Mouse (Mus musculus) hindbrain, embryonic 14.5 days (tissue): ENCODE measurements around the gene Calcrl. TPM values are rescaled to one million over a fixed set of nuclear protein-coding genes. Genes with fewer than 3 reads are reported as not detected.
"Not testable (repeated sequence)": the region's sequence is repeated elsewhere in the genome, so short reads cannot be mapped to it uniquely, and the experiment has no call there.

Experiments
- ATAC-seq: fragments of 200-750 bp; cut with Nextera tagmentation; 2 replicates; pipeline ENCODE4 v1.8.0; 2017; ENCODE audit warnings: moderate number of reproducible peaks, mild to moderate bottlenecking, moderate TSS enrichment, moderate library complexity; ENCODE audit not compliant: low FRiP score
- DNase-seq: peaks from one replicate; pipeline ENCODE4 v3.0.0-alpha.2; 2015; ENCODE audit warnings: low spot score
- H3K27ac ChIP-seq: fragments of 300-500 bp; sonication (generic); 2 replicates; pipeline ENCODE4 v1.5.1; 2014; ENCODE audit warnings: mild to moderate bottlenecking, moderate library complexity
- H3K27me3 ChIP-seq: fragments of 300-500 bp; sonication (generic); 2 replicates; pipeline ENCODE4 v1.6.1; 2014; ENCODE audit warnings: mild to moderate bottlenecking, low read length, mixed read lengths; ENCODE audit not compliant: control insufficient read depth, insufficient read depth
- H3K36me3 ChIP-seq: fragments of 300-500 bp; sonication (generic); replicated peaks from 2 replicates; pipeline ENCODE4 v1.6.1; 2014; ENCODE audit not compliant: control insufficient read depth, insufficient read depth
- H3K4me1 ChIP-seq: fragments of 300-500 bp; sonication (generic); replicated peaks from 2 replicates; pipeline ENCODE4 v1.6.1; 2014; ENCODE audit warnings: antibody characterized with exemption, low read length, mixed read lengths; ENCODE audit not compliant: control insufficient read depth, insufficient read depth
- H3K4me2 ChIP-seq: fragments of 300-500 bp; sonication (generic); replicated peaks from 2 replicates; pipeline ENCODE4 v1.6.1; 2014; ENCODE audit warnings: mild to moderate bottlenecking, moderate library complexity
- H3K4me3 ChIP-seq: fragments of 300-500 bp; sonication (generic); replicated peaks from 2 replicates; pipeline ENCODE4 v1.5.1; 2014; ENCODE audit warnings: mild to moderate bottlenecking, low read length
- H3K9ac ChIP-seq: fragments of 300-500 bp; sonication (generic); 2 replicates; pipeline ENCODE4 v1.6.1; 2014
- H3K9me3 ChIP-seq: fragments of 300-500 bp; sonication (generic); 2 replicates; pipeline ENCODE4 v1.6.1; 2016; ENCODE audit warnings: low read length; ENCODE audit not compliant: control insufficient read depth
- WGBS: fragments of 180-500 bp; shearing (Covaris S2); extraction: QIAGEN DNeasy Blood & Tissue Kit; methylation state at CpG from one replicate; pipeline ENCODE4 v1.1.7; 2014; 5-methylcytosine and 5-hydroxymethylcytosine counted together
- polyA plus RNA-seq: library from polyadenylated mRNA; unstranded; fragments of >200 nt; fragmentation: Nextera tagmentation; extraction: Ambion mirVana; gene quantifications from 2 replicates; pipeline ENCODE4 v1.2.1, GENCODE M21; 2014

The Calcrl gene
- polyA plus RNA-seq, 1 experiment from 2014 or later: 23.1 TPM

DNA sequence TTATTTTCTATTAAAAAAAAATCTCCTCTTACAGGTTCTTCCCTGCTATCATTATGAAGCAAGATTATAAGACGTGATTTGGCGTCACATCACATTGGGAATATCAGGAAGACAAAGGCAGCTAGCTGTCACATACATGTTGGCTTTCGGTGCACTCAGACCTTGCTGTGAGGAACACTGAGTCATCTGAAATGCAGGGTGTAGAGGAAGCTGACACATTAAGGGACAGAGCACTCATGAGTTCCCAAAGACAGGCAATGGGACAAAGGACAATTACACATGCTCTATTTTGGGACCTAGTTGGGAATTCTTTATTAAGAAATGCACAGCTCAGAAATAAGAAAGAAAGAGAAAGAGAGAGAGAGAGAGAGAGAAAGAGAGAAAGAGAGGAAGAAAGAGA is 20.4 kb downstream of the Calcrl start:
- H3K4me3 ChIP-seq: no peak overlapping the region
- no peak for ATAC-seq
- DNase-seq: no peak
- no peak overlapping the region for H3K27ac ChIP-seq
- no peaks in the 10 kb centered on the region for H3K4me1 ChIP-seq
- H3K36me3 ChIP-seq: no peaks in the 10 kb centered on the region
- no peak overlapping the region for H3K4me2 ChIP-seq
- H3K9ac ChIP-seq: no peak overlapping the region
- WGBS: 86% methylated on average over 3 of the region's 3 CpGs
- no peaks in the 10 kb centered on the region for H3K27me3 ChIP-seq
- no peaks in the 10 kb centered on the region for H3K9me3 ChIP-seq

DNA sequence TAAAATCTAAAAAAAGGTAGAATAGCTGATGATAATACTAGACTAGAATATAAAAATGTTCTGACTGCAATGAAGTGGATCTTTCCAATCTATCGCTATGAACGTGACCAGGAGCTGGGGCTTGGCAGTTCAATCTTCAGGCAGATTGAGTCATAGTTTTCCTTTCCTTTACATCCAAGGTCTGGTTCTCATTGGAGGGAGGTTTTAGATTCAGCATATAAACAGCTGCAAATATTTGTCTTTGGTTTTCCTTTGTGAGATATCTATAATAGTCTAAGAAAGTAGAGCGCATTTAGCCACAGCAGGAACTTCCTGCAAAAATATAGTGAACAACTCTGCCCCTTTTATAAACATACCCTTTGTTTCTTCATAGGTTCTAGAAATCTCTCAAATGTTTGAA is 22.5 kb downstream of the Calcrl start:
- Histone ChIP-seq H3K4me1 (no peaks in the 10 kb centered on the region), H3K36me3 (no peaks in the 10 kb centered on the region), H3K4me2 (no peak overlapping the region), H3K9ac (no peak overlapping the region), H3K4me3 (no peak overlapping the region), H3K27ac (no peak overlapping the region), H3K9me3 (no peaks in the 10 kb centered on the region), H3K27me3 (no peaks in the 10 kb centered on the region)
- ATAC-seq: no peak
- no peak for DNase-seq
- 94% methylated on average over 3 of the region's 3 CpGs for WGBS

DNA sequence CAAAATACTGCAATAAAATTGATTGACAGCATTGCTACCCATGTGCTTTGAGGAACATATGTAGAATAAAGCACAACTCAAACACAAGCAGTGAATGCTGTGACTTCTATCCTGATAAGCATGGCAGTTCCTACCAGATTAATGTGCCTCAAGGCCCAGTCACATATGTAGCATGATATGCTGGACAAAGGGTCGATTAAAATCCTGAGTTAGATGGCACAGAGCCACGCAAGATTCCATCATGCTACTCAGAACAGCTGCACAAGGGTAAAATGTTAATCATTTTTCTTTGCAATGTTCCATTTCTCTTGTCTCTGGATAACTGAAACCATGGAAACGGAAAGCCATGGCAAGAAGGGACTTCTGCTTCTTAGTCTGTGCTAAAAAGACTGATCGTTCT is 28.7 kb downstream of the Calcrl start:
- peak; percentile 46; the same call in 1 of the 2 replicates for ATAC-seq
- no peak for DNase-seq

DNA sequence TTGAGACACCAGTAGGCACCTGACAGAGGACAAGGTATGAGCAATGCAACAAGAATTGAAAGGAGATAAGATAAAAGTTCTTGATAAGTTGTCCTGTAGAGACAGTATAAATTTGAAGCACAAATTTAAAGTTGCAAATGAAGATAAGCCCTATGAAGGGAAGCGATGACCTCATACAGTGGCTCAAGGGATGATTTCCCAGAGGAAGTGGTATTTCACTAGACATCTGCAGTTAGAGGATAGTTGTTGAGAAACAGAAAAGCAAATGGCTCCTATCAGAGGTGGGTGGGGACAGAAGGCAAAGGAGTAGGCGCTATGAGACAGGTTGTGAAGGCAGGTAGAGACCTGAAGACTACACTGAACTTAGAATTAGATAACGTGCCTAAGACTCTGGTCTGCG is 32.0 kb downstream of the Calcrl start:
- Histone ChIP-seq H3K27ac (no peak overlapping the region), H3K36me3 (no peaks in the 10 kb centered on the region), H3K4me2 (no peak overlapping the region), H3K9ac (no peak overlapping the region), H3K4me1 (no peaks in the 10 kb centered on the region), H3K27me3 (no peaks in the 10 kb centered on the region), H3K4me3 (no peak overlapping the region), H3K9me3 (no peaks in the 10 kb centered on the region)
- ATAC-seq: no peak
- WGBS: 95% methylated on average over 4 of the region's 4 CpGs
- DNase-seq: no peak

More for the DNA sequence above, 28.7 kb downstream of the Calcrl start:
- H3K4me2 ChIP-seq: no peak overlapping the region
- no peaks in the 10 kb centered on the region for H3K36me3 ChIP-seq
- H3K27ac ChIP-seq: no peak overlapping the region
- no peak overlapping the region for H3K4me3 ChIP-seq
- no peak overlapping the region for H3K9ac ChIP-seq
- no peaks in the 10 kb centered on the region for H3K4me1 ChIP-seq
- no peaks in the 10 kb centered on the region for H3K27me3 ChIP-seq
- no peaks in the 10 kb centered on the region for H3K9me3 ChIP-seq
- WGBS: 65% methylated on average over 4 of the region's 4 CpGs

GRCm38 (mm10) chr2:84389075-84389474 is 36.1 kb downstream of the Calcrl start:
- H3K4me1 ChIP-seq: no peaks in the 10 kb centered on the region; the same call in 1 of the 2 replicates
- no peak overlapping the region for H3K27ac ChIP-seq
- no peaks in the 10 kb centered on the region for H3K27me3 ChIP-seq
- ATAC-seq (no peak), DNase-seq (no peak)
- H3K4me3 ChIP-seq: no peak overlapping the region
- H3K9me3 ChIP-seq: no peaks in the 10 kb centered on the region
- no peaks in the 10 kb centered on the region for H3K36me3 ChIP-seq
- H3K9ac ChIP-seq: no peak overlapping the region
- no peak overlapping the region for H3K4me2 ChIP-seq

DNA sequence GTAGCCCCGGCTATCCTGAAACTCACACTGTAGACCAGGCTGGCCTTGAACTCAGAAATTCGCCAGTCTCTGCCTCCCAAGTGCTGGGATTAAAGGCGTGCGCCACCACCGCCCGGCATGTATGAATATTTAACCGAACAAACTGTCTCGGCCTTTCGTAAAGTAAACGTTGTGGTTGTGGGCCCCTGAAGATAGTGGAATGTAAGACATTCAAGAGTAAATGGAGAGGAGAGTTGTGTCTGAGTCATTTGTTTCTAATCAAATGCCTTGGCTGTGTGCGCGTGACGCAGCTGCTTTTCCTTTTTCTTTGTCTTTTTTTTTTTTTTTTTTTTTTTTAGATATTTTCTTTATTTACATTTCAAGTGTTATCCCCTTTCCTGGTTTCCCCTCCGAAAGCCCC is 36.7 kb downstream of the Calcrl start:
- H3K9ac ChIP-seq, DNase-seq, H3K36me3 ChIP-seq, H3K9me3 ChIP-seq, H3K27me3 ChIP-seq, ATAC-seq, H3K4me2 ChIP-seq, H3K4me1 ChIP-seq, H3K4me3 ChIP-seq, H3K27ac ChIP-seq: not testable (repeated sequence)
- WGBS: 94% methylated on average over 14 of the region's 14 CpGs

DNA sequence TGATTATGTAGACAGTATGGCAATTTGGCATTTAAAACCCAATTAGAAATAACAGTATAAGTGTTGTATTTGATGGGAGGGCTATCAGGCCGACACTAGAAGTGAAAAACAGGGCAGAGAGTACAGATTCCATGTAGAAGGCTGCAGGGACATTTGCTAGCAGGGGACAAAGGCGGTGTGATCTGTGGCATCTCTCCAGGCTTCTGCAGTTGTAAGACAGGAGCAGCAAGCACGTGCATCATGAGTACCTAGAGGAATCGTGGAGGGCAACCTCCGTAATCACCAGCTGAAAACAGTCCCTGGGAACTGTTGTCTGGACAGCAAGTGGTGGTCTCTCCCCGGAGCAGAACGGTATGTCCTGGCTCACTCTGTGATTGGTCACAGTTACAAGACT is 37.2 kb downstream of the Calcrl start:
- Histone ChIP-seq H3K27ac (no peak overlapping the region), H3K4me1 (no peaks in the 10 kb centered on the region; the same call in 1 of the 2 replicates), H3K9me3 (no peaks in the 10 kb centered on the region), H3K9ac (no peak overlapping the region), H3K4me2 (no peak overlapping the region), H3K27me3 (no peaks in the 10 kb centered on the region), H3K36me3 (no peaks in the 10 kb centered on the region), H3K4me3 (no peak overlapping the region)
- ATAC-seq (no peak), DNase-seq (no peak)
- WGBS: 78% methylated on average over 7 of the region's 7 CpGs

DNA sequence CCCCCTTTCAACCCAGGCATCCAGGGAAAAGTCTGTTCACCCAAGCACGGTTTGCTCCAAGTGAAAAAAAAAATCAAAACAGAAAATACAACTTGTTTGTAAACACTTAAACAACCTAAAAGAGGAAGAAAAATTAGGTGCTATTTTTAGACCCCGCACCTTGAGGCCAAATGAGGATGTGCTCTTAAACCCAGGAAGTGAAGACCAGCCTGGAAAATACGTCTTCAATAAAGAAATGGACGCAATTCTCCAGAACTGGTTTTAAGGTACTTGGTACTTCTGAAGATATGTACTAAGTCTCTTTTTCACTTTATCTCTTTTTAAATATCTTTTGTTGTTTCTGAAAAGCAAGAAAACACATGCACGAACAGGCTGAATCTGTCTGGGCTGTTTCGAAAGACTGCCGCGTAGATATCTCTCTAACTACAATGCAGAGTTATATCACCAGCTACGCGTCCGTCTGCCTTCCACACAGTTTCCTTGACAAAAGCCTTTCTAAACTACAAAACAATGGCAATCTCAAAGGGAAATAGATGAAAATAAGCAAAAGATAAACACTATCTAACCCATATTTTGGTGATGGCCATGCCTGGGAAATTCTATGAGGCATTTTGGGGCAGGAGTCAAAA is 37.7 kb downstream of the Calcrl start:
- no peak overlapping the region; the same call in 1 of the 2 replicates for H3K4me3 ChIP-seq

DNA sequence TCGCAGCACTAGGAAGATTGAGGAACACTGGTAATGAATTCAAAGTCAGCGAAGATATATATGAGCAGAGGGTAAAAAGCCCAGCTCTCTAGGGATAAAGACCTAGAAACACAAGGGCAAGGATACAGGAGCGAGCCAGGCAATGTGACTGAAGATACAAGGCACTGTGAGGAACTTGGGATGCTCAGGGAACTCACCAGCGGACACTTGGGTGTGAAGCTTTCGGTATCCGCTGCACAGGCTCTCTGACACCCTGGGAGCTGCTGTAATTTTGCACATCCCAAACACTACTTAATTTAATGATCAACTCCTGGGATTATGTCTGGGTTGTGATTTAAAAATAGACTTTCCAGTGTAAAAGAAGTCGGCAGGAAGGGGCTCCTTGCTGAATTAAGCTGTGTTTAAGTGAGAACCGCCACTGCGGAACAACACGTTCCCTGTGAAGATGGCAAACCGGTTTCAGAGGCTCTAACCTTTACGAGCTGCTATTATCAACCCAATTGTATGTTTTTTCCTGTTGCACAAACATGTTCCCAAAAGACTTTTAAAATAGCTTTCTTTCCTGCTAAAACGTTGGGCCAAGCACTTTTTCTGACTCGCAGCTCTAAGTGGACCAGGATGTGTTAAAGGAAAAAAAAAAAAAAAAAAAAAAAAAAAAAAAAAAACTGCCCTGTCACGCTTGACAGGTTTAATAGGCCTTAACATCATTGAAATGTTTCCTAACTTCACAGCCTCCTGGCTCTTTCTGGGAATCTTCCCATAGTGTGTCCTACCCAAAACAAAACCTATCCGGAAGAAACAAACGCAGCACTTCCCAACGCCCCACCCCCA is 38.4 kb downstream of the Calcrl start:
- no peaks in the 10 kb centered on the region for H3K27me3 ChIP-seq
- H3K4me1 ChIP-seq: no peaks in the 10 kb centered on the region; the same call in 1 of the 2 replicates
- 40% methylated on average over 18 of the region's 18 CpGs for WGBS
- 0 out of 2 replicates have a peak overlapping the region, but pooled peaks have one; percentile 16 for H3K9ac ChIP-seq
- DNase-seq (no peak), ATAC-seq (no peak)
- H3K27ac ChIP-seq: no peak overlapping the region
- H3K9me3 ChIP-seq: no peaks in the 10 kb centered on the region
- H3K4me2 ChIP-seq: peak overlapping the region; percentile 39
- no peaks in the 10 kb centered on the region for H3K36me3 ChIP-seq
- no peak overlapping the region; the same call in 1 of the 2 replicates for H3K4me3 ChIP-seq

More for the DNA sequence above, 37.7 kb downstream of the Calcrl start:
- ATAC-seq (no peak), DNase-seq (no peak)
- no peaks in the 10 kb centered on the region for H3K36me3 ChIP-seq
- no peaks in the 10 kb centered on the region for H3K9me3 ChIP-seq
- WGBS: 71% methylated on average over 11 of the region's 11 CpGs
- H3K9ac ChIP-seq: 0 out of 2 replicates have a peak overlapping the region, but pooled peaks have one; percentile 16
- H3K27me3 ChIP-seq: no peaks in the 10 kb centered on the region
- H3K27ac ChIP-seq: no peak overlapping the region
- peak overlapping the region; percentile 39 for H3K4me2 ChIP-seq
- no peaks in the 10 kb centered on the region; the same call in 1 of the 2 replicates for H3K4me1 ChIP-seq
